In genomic region chr4:23079521-23079920, GRCm38 (mm10) we compare ENCODE assay signal across 23 mouse cellular contexts.
DNase-seq lines count a peak whose midpoint lies in the region; ATAC-seq and TF ChIP-seq lines count a peak whose summit lies in the region.
"Had no signal": no experiment of that assay in that cellular context is flagged by ENCODE, and none has a peak within 500 bp of the region (broad histone marks: within the 10 kb centered on the region; RNA-seq: fewer than 3 reads in every experiment).

No protein-coding gene starts in this region.

- DNase-seq in embryonic facial prominence, embryonic 10.5 days (ENCODE audit: low spot score): no peak
- peak; percentile 58 for DNase-seq in heart, adult 11 months
- no peak for DNase-seq in heart, postnatal 14 days
- DNase-seq in A20 (ENCODE audit: low read depth, low spot score) (peak; percentile 94), CH12.LX (ENCODE audit: extremely low read depth) (peak; percentile 92)
- no peak for DNase-seq in lung, postnatal 14 days
- DNase-seq: adrenal gland, adult 2 months; adrenal gland, adult 8-10 months; adrenal gland, postnatal 10 days; adrenal gland, postnatal 14 days; adrenal gland, postnatal 25 days; adrenal gland, postnatal 36 days; B cell, adult 2 months; cerebellum, adult 11 months; cerebellum, adult 11-12 months; cerebellum, adult 18-20 months; cerebellum, adult 2 months had no signal

- H3K4me1 ChIP-seq in embryonic facial prominence, embryonic 13.5 days: no peaks in the 10 kb centered on the region
- H3K4me1 ChIP-seq in embryonic facial prominence, embryonic 10.5 days: no peaks in the 10 kb centered on the region
- peaks cover 0 to 24% of the 10 kb centered on the region in 2 experiments; a peak in 2 of 4 replicates for H3K4me1 ChIP-seq in CH12.LX (ENCODE audit: control insufficient read depth in 1 of 2, insufficient read depth in 2 of 2)
- H3K4me1 ChIP-seq in forebrain, embryonic 13.5 days: no peaks in the 10 kb centered on the region

- no peak overlapping the region for H3K4me2 ChIP-seq in embryonic facial prominence, embryonic 13.5 days
- H3K4me2 ChIP-seq in CH12.LX (ENCODE audit: insufficient read depth, low read depth, poor library complexity, severe bottlenecking): no peak overlapping the region
- H3K4me2 ChIP-seq in forebrain, embryonic 13.5 days: no peak overlapping the region

- TF ChIP-seq RAD21 in CH12.LX (IDR thresholded peaks at IDR 0.05; ENCODE audit: low read depth, low read length): no peak

- H3K36me3 ChIP-seq in embryonic facial prominence, embryonic 13.5 days: no peaks in the 10 kb centered on the region
- H3K36me3 ChIP-seq in embryonic facial prominence, embryonic 10.5 days (replicated peaks): no peaks in the 10 kb centered on the region
- H3K36me3 ChIP-seq in CH12.LX (replicated peaks in 1 of 2; ENCODE audit: control insufficient read depth in 1 of 2, insufficient read depth in 1 of 2, low read length in 1 of 2): no peaks in the 10 kb centered on the region
- H3K36me3 ChIP-seq in forebrain, embryonic 13.5 days (ENCODE audit: poor library complexity, severe bottlenecking): no peaks in the 10 kb centered on the region
- H3K36me3 ChIP-seq: G1E had no signal

- H3K4me3 ChIP-seq in embryonic facial prominence, embryonic 13.5 days: no peak overlapping the region
- no peak overlapping the region for H3K4me3 ChIP-seq in embryonic facial prominence, embryonic 10.5 days
- H3K4me3 ChIP-seq in CH12.LX (replicated peaks in 1 of 3; ENCODE audit: low read depth in 2 of 3, low read length in 2 of 3, poor library complexity in 1 of 3): no peak overlapping the region
- no peak overlapping the region for H3K4me3 ChIP-seq in forebrain, embryonic 13.5 days

- TF ChIP-seq CTCF in CH12.LX (conservative IDR thresholded peaks at IDR 0.05 in 1 of 2, IDR thresholded peaks at IDR 0.05 in 1 of 2; ENCODE audit: low read depth in 2 of 2, low read length in 2 of 2): no peak

- TF ChIP-seq EP300 in CH12.LX (IDR thresholded peaks at IDR 0.05; ENCODE audit: low read length): peak; percentile 88

- 0 out of 2 replicates have a peak, but pooled peaks have one; percentile 59 for ATAC-seq in embryonic facial prominence, embryonic 13.5 days (ENCODE audit: insufficient number of reproducible peaks, insufficient read depth, low FRiP score, low TSS enrichment, low read depth)
- ATAC-seq in forebrain, embryonic 13.5 days: no peak
- ATAC-seq: activated CD4-positive, CD25-positive, alpha-beta regulatory T cell, adult 4 months; CD4-positive, CD25-positive, alpha-beta regulatory T cell, adult 4 months; Patski had no signal

- no peak overlapping the region for H3K9ac ChIP-seq in embryonic facial prominence, embryonic 13.5 days
- H3K9ac ChIP-seq in CH12.LX (ENCODE audit: insufficient read depth, low read depth): no peak overlapping the region
- no peak overlapping the region for H3K9ac ChIP-seq in forebrain, embryonic 13.5 days

- no peak overlapping the region for H3K27ac ChIP-seq in embryonic facial prominence, embryonic 13.5 days
- H3K27ac ChIP-seq in embryonic facial prominence, embryonic 10.5 days (replicated peaks): no peak overlapping the region
- H3K27ac ChIP-seq in CH12.LX (ENCODE audit: insufficient read depth, low read depth): no peak overlapping the region
- no peak overlapping the region for H3K27ac ChIP-seq in forebrain, embryonic 13.5 days

- no peaks in the 10 kb centered on the region for H3K79me2 ChIP-seq in CH12.LX (replicated peaks; ENCODE audit: control insufficient read depth, extremely low read depth, insufficient read depth, poor library complexity, severe bottlenecking)

- in situ Hi-C loops in CH12.LX (cut with MboI; ENCODE audit: low pct_ligation_motif_present, low pct_unique_long_range_greater_than_20kb, low sequenced_read_pairs): no loop called here

- no peaks in the 10 kb centered on the region for H3K27me3 ChIP-seq in embryonic facial prominence, embryonic 13.5 days
- H3K27me3 ChIP-seq in embryonic facial prominence, embryonic 10.5 days (replicated peaks; ENCODE audit: low read depth, poor library complexity, severe bottlenecking): no peaks in the 10 kb centered on the region
- no peaks in the 10 kb centered on the region for H3K27me3 ChIP-seq in CH12.LX (replicated peaks)
- no peaks in the 10 kb centered on the region for H3K27me3 ChIP-seq in forebrain, embryonic 13.5 days
- H3K27me3 ChIP-seq: Patski had no signal

- no peak for TF ChIP-seq POLR2A in CH12.LX (IDR thresholded peaks at IDR 0.05; ENCODE audit: low read depth, low read length)

- WGBS in embryonic facial prominence, embryonic 13.5 days: 91% methylated on average over 5 of the region's 5 CpGs
- WGBS in embryonic facial prominence, embryonic 10.5 days: 96% methylated on average over 5 of the region's 5 CpGs
- WGBS in forebrain, embryonic 13.5 days: 90% methylated on average over 5 of the region's 5 CpGs

- no peaks in the 10 kb centered on the region for H3K9me3 ChIP-seq in embryonic facial prominence, embryonic 13.5 days
- no peaks in the 10 kb centered on the region for H3K9me3 ChIP-seq in embryonic facial prominence, embryonic 10.5 days
- H3K9me3 ChIP-seq in CH12.LX (replicated peaks; ENCODE audit: low read length): peaks cover 4% of the 10 kb centered on the region
- H3K9me3 ChIP-seq in forebrain, embryonic 13.5 days (replicated peaks): no peaks in the 10 kb centered on the region
- H3K9me3 ChIP-seq: G1E had no signal

- dilution Hi-C loops in CH12.LX (cut with MboI; ENCODE audit: extremely low pct_ligation_motif_present, extremely low pct_unique_long_range_greater_than_20kb, low sequenced_read_pairs): no loop called here

- intact Hi-C loops in heart, postnatal 14 days (cut with DNase I): no loop called here

TF ChIP-seq in CH12.LX, 34 proteins besides CTCF, POLR2A, EP300 and RAD21:
- TF ChIP-seq USF1 (IDR thresholded peaks at IDR 0.05; ENCODE audit: low read depth, low read length) (no peak), RCOR1 (conservative IDR thresholded peaks at IDR 0.05; ENCODE audit: low read depth, low read length) (peak; percentile 59; the same call in 1 of the 2 replicates), MEF2A (IDR thresholded peaks at IDR 0.05; ENCODE audit: borderline replicate concordance, low read depth, low read length) (peak; percentile 80), BHLHE40 (IDR thresholded peaks at IDR 0.05; ENCODE audit: low read depth, low read length) (peak; percentile 67), CHD2 (IDR thresholded peaks at IDR 0.05; ENCODE audit: low read length) (0 out of 2 replicates have a peak, but pooled peaks have one; percentile 35), TCF12 (IDR thresholded peaks at IDR 0.05; ENCODE audit: low read depth, low read length) (peak; percentile 91), JUND (conservative IDR thresholded peaks at IDR 0.05; ENCODE audit: low read depth, low read length) (no peak), ZKSCAN1 (IDR thresholded peaks at IDR 0.05; ENCODE audit: borderline replicate concordance, low read depth, low read length) (no peak), ETS1 (conservative IDR thresholded peaks at IDR 0.05; ENCODE audit: low read depth, low read length) (0 out of 2 replicates have a peak, but pooled peaks have one; percentile 29), ELF1 (IDR thresholded peaks at IDR 0.05; ENCODE audit: low read depth, low read length) (no peak), USF2 (conservative IDR thresholded peaks at IDR 0.05; ENCODE audit: low read depth, low read length) (no peak), SMC3 (IDR thresholded peaks at IDR 0.05; ENCODE audit: low read depth, low read length) (no peak), IRF4 (IDR thresholded peaks at IDR 0.05; ENCODE audit: low read depth, low read length) (peak; percentile 81), JUN (IDR thresholded peaks at IDR 0.05; ENCODE audit: insufficient read depth, low read depth, low read length) (no peak; the same call in 1 of the 2 replicates), MAZ (IDR thresholded peaks at IDR 0.05; ENCODE audit: low read depth, low read length) (no peak)

Comparison
In these comparisons a context has a peak if more than half of its experiments do, and no peak if none do; other contexts are left out.
1. DNase-seq: peak in heart, adult 11 months (single experiment), A20 (single experiment) and CH12.LX (single experiment); none in embryonic facial prominence, embryonic 10.5 days (single experiment), heart, postnatal 14 days (0 of 2) and lung, postnatal 14 days (single experiment).